Mouse (Mus musculus): ENCODE results near the gene Fbln2. TPM values are rescaled to one million over a fixed set of nuclear protein-coding genes. Genes with fewer than 3 reads are reported as not detected.

Gene Fbln2
- polyA plus RNA-seq (2017; shearing (Covaris generic)): 2.9 TPM

DNA sequence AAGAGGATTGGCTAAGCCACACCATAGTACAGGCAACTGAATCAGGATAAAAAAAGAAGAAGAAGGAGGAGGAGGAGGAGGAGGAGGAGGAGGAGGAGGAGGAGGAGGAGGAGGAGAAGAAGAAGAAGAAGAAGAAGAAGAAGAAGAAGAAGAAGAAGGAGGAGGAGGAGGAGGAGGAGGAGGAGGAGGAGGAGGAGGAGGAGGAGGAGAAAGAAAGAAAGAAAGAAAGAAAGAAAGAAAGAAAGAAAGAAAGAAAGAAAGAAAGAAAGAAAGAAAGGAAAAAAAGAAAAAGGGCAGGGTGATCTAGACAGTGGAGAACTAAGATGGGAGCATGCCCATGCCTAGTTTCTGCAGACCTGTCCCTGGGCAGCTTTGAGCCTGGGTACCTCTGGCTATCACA, at the start of gene Fbln2:
Gene Fbln2 (plus strand): TSS at position 301 of the 400 bp plus-strand sequence.

Other genes starting within 250 kb of the Fbln2 start
- gene Iqsec1, start 223.8 kb upstream of the Fbln2 start, polyA plus RNA-seq (2017; shearing (Covaris generic)): 7.9 TPM
- gene Nup210, start 95.6 kb upstream of the Fbln2 start, polyA plus RNA-seq (2017; shearing (Covaris generic)): 246 TPM
- 0.72 TPM for gene Hdac11, start 55.8 kb upstream of the Fbln2 start, polyA plus RNA-seq (2017; shearing (Covaris generic))
- not detected for gene Wnt7a, start 198.9 kb downstream of the Fbln2 start, polyA plus RNA-seq (2017; shearing (Covaris generic))

Measured in CD4-positive, CD25-positive, alpha-beta regulatory T cell (primary cell).